Mouse (Mus musculus) layer of hippocampus, adult 11-12 months (tissue): ENCODE data around the gene Sipa1.

Experiments
- DNase-seq: peaks from one replicate; pipeline ENCODE4 v3.0.0; 2022; ENCODE audit warnings: low spot score

Gene Sipa1

DNA sequence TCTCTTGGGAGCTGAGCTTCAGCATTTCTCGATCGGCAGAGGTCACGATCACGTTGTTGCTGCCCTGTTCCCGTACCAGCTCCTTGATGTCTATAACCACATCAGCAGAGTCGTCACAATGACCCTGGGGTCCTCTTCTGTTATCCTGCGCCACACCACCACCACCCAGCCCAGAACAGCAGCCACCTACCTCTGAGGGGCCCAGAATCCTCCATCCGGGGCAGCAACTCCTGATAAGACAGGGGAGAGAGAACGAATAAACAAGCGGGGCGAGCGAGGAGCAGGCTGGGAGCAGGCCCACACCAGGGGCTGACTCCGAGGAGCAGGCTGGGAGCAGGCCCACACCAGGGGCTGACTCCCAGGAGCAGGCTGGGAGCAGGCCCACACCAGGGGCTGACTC is 22.9 kb upstream of the Sipa1 start:
- no peak for DNase-seq

DNA sequence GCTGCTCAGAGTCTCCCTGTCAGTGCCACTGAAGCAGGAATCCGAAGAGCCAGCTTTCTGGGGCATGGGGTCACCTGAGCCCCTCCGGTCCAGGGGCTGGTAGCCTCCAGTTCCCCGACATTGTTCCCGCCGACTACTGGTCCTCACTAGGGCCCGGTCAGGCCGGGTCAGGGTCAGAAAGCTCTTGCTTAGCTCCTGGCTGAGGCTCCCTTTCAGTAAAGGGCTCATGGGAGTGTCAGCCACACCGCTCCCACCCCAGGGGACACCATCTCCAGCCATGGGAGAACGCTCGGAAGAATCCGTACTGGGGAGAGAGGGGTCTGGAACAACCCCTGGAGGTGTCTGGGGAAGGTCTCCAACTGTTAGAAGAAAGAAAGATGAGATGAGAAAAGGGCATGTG is 22.4 kb upstream of the Sipa1 start:
- no peak for DNase-seq

DNA sequence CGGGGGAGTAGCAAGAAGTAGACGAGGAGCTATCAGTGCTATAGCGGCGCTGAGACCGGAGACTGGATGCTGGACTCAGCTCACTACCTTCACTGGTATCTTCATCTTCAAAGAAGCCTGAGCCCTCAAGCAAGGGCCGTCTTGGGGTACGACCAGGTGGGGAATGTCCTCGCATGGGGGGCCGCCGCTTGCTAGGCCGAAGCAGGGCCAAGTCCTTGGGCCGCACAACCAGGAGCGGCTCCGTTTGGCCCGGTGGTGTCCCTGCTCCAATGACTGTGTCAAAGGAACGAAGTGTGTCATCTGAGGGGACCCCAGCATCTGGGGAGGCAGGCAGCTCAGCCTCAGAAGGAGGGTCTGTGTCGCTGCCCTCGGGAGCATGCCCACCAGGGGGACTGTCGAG is 21.9 kb upstream of the Sipa1 start:
- no peak for DNase-seq

DNA sequence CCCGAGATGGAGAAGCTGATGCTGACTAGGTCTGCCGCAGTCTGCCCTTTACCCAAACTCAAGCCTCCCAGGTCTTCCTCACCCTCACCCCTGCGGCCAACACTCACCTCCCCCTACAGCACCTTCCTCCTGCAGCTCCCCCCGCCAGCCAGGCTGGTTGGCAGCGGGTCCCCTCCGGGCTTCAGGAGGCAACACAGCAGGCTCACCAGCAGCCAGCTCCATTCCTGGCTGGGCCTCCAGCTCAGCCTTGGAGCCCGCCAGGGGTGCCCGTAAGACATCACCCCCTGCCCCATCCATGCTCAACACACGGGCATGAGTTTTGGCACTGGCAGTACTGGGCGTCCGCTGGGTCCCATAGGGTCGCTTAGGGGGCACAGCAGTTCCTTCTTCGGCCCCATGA is 21.5 kb upstream of the Sipa1 start:
- no peak for DNase-seq

DNA sequence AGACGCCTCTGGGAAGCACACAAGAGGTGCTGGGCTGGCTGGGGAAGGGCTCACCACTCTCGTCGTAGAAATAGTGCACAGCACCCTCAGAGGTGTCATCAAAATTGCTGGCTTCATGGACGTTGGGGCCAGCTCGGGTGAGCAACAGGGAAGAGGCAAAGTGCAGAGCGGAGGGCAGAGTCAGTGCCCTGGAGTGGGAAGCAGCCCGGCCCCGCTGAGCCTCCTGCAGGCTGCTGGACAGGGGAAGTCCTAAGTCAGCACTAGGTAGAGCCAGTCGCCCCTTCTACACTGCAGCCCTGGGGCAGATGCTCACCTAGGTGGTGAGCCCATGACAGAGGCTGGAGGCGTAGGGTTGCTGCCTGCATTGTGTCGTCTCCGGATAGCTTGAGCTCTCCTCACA is 20.7 kb upstream of the Sipa1 start:
- no peak for DNase-seq

DNA sequence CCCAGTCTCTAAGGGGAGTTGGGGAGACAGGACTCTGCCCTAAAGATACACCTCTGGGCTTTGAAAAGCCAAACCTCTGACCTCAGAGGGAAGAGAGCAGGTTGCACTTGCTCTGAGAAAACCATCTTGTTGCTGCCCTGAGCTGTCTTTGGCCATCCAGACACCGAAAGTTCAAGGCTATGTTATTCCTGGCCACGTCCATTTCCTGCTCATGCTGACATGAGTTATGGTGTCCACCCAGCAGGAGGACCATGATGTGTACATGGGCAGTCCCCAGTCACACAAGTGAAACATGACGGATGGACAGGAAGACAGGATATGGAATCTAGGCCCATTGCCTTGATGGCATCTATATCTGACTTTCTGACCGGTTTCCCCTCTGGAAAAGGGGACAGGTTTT is 16.9 kb upstream of the Sipa1 start:
- no peak for DNase-seq

DNA sequence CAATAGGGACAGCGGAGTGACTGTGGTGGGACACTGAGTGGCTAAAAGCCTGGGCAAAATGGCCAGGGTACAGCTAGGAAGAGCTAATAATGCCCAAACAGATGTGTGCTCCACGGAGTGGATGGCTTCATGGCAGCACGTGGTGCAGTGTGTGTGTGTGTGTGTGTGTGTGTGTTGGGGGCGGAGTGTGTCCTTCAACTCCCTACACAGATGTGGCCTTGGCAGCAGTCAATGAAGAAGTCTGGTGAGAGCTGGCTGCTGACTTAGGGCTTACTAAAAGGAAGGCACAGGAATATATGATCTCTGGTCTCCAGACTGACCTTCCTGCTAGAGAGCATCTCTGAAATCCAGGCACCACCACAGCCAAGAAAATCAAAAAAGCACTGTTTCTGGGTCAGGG is 4.9 kb upstream of the Sipa1 start:
- DNase-seq = no peak

DNA sequence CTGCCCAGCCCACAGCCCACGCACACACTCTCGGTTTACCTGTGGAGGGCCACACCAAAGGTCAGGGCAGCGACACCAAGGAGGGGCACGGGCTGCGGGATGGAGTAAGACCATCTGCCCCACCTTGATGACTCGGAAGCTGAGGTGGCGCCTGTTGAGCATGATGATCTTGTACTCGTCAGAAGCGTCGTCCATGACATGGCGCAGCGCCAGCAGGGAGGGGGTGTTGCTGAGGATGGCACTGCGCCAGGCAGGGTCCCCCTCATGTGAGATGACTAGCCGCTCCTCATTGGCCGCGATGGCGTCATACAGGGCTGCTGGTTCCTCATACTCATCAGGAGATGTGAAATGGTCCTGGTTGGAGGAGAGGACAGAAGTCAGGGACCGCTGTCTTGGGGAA is 2.9 kb upstream of the Sipa1 start:
- no peak for DNase-seq

DNA sequence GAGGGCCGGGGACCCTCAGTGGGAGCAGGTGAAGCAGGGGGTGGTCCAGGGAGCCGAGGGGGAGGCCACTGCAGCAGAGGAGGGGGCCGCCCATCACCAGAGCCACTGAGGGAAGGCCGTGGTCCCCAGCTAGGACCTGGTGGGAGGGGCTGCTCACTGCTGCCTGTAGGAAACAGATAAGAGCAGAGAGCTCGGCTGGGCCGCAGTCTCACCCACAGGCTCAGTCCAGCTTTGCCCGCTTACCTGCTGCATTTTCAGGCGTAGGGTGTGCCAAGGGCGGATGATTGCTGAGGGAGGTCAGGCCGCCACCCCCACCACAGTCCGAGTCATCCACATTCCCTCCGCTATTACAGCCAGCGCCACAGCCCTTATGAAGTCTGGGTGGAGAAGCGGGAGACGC is 2.0 kb upstream of the Sipa1 start:
- no peak for DNase-seq

DNA sequence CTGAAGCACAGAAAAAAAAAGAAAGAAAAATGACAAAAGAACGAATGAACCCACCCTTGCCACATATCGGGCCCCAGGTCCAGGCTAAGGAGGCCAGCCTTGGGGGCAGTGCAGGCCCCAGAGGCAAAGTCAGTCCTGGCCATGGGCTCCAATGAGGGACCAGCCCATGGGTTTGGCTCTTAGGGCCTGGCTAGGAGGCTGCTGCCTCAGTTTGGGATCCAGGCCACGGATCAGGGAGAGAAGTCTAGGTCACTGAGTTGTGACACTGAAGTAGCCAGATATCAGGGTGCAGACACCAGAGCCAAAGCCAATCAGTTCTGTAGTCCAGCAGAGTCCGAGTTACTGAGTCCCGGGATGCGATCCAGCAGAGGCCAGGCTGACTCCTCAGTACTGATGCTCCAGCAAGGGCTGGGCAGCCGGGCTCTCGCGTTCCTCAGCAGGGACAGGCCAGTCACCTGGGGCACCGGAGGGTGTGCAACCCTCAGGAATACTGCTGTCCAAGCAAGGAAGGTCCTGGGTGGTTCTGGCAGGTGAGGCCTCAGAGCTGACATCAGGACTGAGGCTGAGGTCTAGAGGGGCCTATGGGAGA is 1.3 kb upstream of the Sipa1 start:
- DNase-seq = no peak

DNA sequence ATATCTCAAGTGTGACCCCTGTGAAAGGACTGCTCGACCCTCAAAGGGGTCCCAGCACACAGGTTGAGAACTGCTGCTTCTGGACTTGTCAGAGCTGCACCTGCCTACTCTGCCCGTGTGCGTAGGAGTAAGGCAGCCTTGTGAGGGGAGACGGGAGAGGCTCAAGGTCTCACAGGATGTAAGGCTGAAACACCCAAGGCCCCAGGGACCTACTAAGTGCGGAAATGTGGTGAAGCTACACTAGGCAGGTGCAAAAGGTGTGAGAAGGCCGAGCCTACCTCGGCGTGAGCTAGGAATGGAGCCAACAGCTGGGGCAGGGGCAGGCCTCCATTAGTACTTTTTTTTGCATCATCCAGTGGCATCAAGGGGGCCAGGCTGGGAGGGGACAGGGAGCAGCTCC is 1.2 kb downstream of the Sipa1 start:
- DNase-seq = no peak

DNA sequence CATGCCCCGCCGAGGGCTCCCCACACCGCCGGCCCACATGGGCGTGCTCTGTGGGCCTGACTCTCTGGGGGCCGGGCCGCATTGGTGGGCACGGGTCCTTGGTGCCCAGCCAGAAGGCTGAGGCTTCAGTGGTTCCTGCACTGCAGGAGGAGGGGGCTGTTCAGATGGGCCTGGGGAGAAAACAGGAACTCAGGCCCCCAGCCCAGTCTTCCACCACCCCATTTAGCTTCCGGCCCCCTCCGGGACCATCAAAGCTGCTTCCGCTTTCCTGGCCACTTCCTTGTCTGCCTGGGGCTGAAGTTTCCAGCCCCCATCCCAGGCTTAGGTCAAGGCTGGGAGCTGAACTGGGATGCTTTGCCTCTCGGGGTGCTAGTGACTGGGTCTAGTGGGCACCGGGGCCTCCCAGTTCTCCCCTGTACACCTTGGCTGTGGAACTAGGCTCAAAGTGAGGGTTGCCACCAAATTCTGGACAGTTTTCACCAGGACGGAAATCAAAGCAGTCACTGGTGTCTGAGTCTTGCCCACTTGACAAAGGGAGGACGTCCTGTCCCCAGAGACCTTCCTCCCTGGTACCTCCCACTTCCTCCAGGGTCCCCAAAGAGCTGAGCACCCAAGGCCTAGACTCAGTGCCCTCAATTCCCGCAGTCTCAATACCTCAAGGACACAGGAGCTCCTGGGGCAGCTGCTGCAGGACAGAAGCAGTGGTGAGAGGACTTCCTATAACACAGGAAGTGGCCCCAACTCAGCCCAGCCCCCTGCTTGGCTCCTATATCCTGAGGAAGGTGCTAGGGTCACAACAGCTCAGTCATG is 2.4 kb downstream of the Sipa1 start:
- peak; percentile 54 for DNase-seq

DNA sequence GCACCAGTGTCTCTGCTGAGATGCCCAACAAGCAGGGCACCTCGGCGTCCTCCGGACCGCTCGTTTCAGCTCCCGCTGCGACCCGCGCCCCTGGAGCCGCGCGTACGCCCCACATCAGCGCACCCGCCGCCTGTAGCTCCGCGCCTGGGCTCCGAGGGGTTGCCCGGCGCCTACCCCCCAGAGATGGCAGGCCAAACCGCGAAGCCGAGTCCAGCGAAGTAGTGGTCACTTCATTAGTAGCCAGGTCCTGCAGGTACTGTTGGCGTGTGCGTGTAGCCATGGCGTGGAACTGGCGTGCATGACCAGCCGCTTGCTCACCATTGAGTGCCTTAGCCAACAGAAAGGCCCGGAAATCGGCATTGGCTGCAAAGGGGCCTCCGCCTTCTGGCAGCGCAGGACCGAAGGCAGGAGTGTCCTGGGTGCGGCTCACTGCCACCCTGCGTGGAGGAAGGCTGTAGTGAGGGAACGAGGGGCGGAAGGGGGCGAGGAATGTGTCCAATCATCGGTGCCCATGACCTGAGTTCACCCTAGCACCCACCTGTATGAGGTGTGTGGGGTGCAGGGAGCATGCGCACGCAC is 8.7 kb downstream of the Sipa1 start:
- DNase-seq = no peak

DNA sequence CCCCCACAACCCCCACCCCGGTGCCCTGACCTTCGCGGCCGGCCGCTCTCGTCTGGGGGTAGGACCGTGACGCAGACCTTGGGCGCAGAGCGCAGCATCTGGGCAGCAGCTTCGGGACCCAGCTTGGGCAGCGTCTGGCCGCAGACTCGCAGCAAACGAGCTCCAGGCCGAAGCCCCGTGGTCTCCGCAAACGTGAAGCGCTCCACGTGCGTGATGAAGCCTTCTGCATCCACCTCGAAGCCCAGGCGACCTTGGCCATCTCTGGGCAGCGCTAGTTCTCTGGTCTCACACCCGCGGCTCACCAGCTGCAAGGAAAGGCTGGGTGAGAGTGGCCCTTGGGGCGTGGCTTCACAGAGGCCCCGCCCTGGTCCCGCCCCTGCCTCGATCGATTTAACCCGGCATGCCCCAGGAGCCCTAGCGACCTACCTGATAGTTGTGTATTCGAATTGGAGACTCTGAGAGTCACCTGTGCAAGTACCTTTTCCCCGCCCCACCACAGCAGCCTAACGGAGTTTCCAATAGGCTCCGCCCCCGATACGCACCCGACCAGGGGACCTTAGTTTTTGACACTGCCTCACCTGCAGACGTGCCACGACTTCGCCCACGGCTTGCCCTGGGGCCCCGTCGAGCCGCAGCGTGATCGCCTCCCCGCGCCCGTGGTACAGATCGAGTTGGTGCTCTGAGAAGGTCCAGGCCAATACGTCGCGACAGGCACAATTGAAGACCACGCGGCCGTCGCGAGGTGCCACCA is 9.4 kb downstream of the Sipa1 start:
- no peak for DNase-seq

DNA sequence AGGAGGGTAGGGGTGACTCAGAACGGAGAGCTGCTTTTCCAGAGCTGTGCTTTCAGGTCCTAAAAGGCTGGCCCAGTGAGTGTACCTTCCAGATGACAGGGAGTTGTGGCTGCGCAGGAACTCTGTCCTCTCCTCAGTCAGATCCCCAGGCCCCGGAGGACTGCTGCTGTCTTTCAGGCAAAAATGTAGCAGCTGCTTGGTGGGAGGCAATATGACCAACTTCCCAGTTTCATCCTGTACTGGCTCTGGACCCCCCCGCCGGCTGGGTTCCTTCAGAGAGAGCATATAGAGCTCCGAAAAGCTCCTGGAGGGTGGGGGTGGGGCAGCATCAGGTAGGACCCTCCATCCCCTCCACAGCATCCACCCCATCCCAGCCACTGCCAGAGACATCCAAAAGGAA is 10.9 kb downstream of the Sipa1 start:
- DNase-seq = no peak

DNA sequence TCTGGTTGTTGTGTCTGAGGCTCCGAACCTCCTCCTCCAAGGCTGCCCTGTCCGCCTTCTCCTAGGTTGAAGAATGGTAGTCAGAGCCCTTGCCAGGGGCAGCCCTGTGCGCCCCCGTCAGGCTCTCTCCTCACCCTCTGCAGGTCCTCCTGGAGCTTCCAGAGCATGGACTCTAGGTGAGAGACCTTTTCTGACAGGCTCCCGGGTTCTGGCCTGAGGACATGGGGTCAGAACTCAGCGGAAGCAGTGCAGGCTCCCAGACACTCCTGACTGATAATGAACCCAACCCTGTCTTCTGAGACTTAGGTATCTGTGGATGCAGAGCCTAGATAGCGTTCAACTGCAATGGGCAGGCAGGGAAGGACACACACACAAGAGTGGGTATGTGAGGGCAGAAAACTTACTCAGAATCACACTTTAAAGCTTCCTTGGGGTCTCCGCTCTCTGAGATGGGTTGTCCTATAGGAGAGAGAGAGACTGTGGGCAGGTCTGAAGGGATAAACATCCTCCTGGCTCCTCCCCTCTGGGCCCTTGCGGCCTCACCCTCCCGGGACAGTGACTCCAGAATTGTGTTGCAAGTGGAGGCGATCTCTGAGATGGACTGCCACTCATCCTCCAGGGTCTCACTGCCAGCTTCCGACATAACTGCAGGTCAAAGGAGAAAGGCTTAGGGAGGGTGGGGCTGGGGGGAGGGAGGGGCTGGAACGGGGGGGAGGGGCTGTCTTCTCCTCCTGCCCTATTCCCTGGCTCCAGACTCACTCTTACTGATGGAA is 11.8 kb downstream of the Sipa1 start:
- no peak for DNase-seq

DNA sequence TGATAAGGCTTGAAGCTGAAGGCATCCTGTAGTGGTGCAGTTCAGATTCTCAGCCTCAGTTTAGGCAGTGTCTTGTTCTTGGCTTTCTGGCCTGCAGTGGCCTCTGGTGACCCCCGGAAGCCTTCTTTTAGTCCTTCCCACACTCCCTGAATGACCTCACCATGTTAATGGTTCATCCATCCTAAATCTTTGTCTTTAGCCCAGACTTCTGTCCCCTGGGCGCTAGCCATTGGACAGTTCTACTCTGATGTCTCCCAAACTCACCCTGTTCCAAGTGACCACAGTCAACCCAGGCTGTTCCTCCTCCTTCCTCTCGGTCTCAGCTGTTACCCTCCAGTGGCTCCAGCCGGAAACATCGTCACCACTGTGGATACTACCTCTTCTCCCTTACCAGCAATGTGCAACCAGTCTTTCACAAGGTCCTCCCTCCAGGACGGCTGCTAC is 14.2 kb downstream of the Sipa1 start:
- DNase-seq = no peak

DNA sequence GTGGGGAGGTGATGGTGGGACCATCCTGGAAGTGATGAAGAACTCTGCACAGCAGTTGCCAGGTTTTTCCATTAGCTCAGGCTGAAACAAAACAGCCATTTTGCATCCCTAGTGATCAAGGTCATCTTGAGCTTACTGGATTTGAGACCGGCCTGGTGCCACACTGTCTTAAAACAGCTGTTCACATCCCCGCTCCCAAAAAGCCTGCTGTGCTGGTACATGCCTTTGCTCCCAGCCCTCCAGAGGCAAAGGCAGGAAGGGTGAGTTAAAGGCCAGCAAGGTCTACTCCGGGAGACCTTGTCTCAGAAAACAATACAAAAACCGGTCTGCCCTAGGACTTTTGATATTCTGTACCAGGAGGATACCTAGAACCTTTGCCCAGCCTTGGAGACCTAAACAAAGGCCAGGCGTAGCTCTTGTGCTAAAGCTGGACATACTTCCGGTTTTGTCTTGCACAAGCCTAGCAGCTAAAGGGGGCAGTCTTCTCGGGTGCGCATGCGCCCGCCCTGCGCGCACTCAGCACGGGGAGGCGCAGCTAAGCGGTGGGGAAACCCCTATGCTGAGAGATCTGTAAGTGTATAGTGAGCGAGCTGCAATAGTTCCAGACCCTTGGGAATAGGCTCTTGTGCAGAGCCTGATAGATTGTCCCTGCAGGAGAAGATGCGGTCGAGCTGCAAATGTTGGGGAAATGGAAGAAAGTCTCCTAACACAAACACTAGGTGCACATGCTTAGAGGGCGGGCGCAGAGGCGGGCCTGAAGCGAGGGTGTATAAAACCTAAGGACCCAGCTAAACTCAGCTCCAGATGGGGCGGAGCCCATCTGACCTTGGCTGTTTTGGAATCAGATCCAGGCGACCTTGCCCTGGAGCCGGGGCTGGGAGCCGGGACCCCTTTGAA is 14.9 kb downstream of the Sipa1 start:
- peak; percentile 85 for DNase-seq

DNA sequence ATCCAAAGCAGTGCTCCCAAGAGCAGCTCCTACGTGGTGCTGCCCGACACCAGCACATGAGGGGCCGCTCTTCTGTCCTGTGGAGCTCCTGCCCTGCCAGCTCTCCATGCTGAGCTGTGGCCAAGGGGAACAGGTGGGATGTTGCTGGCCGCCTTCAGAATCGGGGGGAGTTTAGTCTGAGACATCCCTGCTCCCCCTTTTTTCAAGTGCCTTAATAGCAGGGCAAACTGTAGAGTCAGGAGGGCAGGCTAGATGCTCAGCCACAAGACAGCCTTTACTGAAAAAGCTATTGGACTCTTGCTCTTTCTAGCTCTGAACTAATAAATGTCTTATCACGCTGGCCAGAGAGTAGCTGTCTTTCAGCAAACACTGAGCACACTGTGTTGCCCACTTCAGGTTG is 15.7 kb downstream of the Sipa1 start:
- no peak for DNase-seq

DNA sequence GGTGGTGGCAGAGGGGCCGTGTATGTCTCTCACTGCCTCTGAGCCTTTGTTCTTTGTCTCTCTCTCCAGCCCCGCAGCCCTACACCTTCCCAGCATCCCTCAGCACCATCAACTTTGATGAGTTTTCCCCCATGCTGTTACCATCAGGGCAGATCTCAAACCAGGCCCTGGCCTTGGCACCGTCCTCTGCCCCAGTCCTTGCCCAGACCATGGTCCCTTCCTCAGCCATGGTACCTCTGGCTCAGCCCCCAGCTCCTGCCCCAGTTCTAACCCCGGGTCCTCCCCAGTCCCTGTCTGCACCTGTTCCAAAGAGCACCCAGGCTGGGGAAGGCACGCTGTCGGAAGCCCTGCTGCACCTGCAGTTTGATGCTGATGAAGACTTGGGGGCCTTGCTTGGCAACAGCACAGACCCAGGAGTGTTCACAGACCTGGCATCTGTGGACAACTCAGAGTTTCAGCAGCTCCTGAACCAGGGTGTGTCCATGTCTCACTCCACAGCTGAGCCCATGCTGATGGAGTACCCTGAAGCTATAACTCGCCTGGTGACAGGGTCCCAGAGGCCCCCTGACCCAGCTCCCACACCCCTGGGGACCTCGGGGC is 16.7 kb downstream of the Sipa1 start:
- no peak for DNase-seq

DNA sequence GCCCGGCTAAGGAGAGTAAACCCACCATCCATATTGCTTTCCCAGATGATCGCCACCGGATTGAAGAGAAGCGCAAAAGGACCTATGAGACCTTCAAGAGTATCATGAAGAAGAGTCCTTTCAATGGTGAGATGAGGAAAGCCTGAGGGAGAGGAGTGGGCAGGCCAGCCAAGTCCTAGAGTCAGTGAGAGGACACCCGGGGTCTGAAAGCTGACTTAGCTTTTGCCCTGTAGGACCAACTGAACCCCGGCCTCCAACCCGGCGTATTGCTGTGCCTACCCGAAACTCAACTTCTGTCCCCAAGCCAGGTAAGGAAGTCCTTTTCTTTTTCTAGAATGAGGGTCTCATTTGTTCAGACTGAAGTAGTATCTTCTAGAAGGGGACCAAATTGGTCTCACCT is 18.2 kb downstream of the Sipa1 start:
- no peak for DNase-seq
